12 mouse cellular contexts compared by ENCODE assay signal in genomic region chr14:20081084-20081483, GRCm38 (mm10). TPM values are rescaled to one million over a fixed set of nuclear protein-coding genes. Genes with fewer than 3 reads are reported as not detected.
A peak's percentile ranks its signal among the peaks of the same experiment; 100 is the strongest.
DNase-seq lines count a peak whose midpoint lies in the region; ATAC-seq and TF ChIP-seq lines count a peak whose summit lies in the region.
"Had no signal": no experiment of that assay in that cellular context is flagged by ENCODE, and none has a peak within 500 bp of the region (broad histone marks: within the 10 kb centered on the region; RNA-seq: fewer than 3 reads in every experiment).

No protein-coding gene starts in this region.

- peak overlapping the region; percentile 98 for H3K4me3 ChIP-seq in testis, adult 2 months (ENCODE audit: control insufficient read depth, low read depth, low read length)
- H3K4me3 ChIP-seq in intestine, embryonic 14.5 days (ENCODE audit: low read depth, low read length), result no peak overlapping the region
- no peak overlapping the region for H3K4me3 ChIP-seq in liver, embryonic 15.5 days (replicated peaks)
- H3K4me3 ChIP-seq in neural tube, embryonic 15.5 days (replicated peaks), result no peak overlapping the region
- H3K4me3 ChIP-seq in layer of hippocampus, adult 2 months, result no peak overlapping the region
- H3K4me3 ChIP-seq: midbrain, embryonic 12.5 days had no signal

- H3K4me1 ChIP-seq in testis, adult 2 months (ENCODE audit: control insufficient read depth, insufficient read depth, low read length), result peaks cover 3% of the 10 kb centered on the region
- H3K4me1 ChIP-seq in intestine, embryonic 14.5 days (replicated peaks; ENCODE audit: control insufficient read depth, insufficient read depth, low read length), result peaks cover 8% of the 10 kb centered on the region; the same call in 1 of the 2 replicates
- peaks cover 37% of the 10 kb centered on the region for H3K4me1 ChIP-seq in liver, embryonic 15.5 days (replicated peaks)
- peaks cover 21% of the 10 kb centered on the region for H3K4me1 ChIP-seq in neural tube, embryonic 15.5 days

- H3K9me3 ChIP-seq in intestine, embryonic 14.5 days (ENCODE audit: control insufficient read depth, low read length), result no peaks in the 10 kb centered on the region
- no peaks in the 10 kb centered on the region for H3K9me3 ChIP-seq in liver, embryonic 15.5 days (replicated peaks)
- no peaks in the 10 kb centered on the region for H3K9me3 ChIP-seq in neural tube, embryonic 15.5 days (replicated peaks)
- H3K9me3 ChIP-seq: midbrain, embryonic 12.5 days had no signal

- no peak for DNase-seq in testis, postnatal 10 days (ENCODE audit: low spot score)
- no peak for DNase-seq in intestine, embryonic 14.5 days (ENCODE audit: low spot score)
- DNase-seq in thymus, adult 18-20 months, result no peak
- no peak for DNase-seq in layer of hippocampus, adult 2 months (ENCODE audit: low spot score in 2 of 2)
- DNase-seq: kidney, postnatal 14 days; lung, embryonic 14.5 days; right cerebral cortex, postnatal 14 days had no signal

- no peak overlapping the region for H3K4me2 ChIP-seq in intestine, embryonic 14.5 days (ENCODE audit: low read length)
- H3K4me2 ChIP-seq in liver, embryonic 15.5 days, result no peak overlapping the region
- no peak overlapping the region for H3K4me2 ChIP-seq in neural tube, embryonic 15.5 days

- no peak for TF ChIP-seq POLR2A in testis, adult 2 months (IDR thresholded peaks at IDR 0.05; ENCODE audit: control insufficient read depth, low read depth, low read length)

- H3K27me3 ChIP-seq in testis, adult 2 months (ENCODE audit: control insufficient read depth, insufficient read depth, low read length), result no peaks in the 10 kb centered on the region
- H3K27me3 ChIP-seq in intestine, embryonic 14.5 days (replicated peaks; ENCODE audit: control insufficient read depth, insufficient read depth, low read length), result no peaks in the 10 kb centered on the region
- no peaks in the 10 kb centered on the region for H3K27me3 ChIP-seq in liver, embryonic 15.5 days
- no peaks in the 10 kb centered on the region for H3K27me3 ChIP-seq in neural tube, embryonic 15.5 days (replicated peaks)
- H3K27me3 ChIP-seq: midbrain, embryonic 12.5 days had no signal

- H3K9ac ChIP-seq in intestine, embryonic 14.5 days (ENCODE audit: low read length), result no peak overlapping the region
- no peak overlapping the region for H3K9ac ChIP-seq in liver, embryonic 15.5 days
- no peak overlapping the region for H3K9ac ChIP-seq in neural tube, embryonic 15.5 days (replicated peaks)
- H3K9ac ChIP-seq: lung, embryonic 14.5 days; midbrain, embryonic 12.5 days had no signal

- H3K36me3 ChIP-seq in testis, adult 2 months (ENCODE audit: control insufficient read depth, insufficient read depth, low read length), result peaks cover 6% of the 10 kb centered on the region
- no peaks in the 10 kb centered on the region for H3K36me3 ChIP-seq in intestine, embryonic 14.5 days (ENCODE audit: control insufficient read depth, insufficient read depth, low read length)
- H3K36me3 ChIP-seq in liver, embryonic 15.5 days (replicated peaks), result no peaks in the 10 kb centered on the region
- H3K36me3 ChIP-seq in neural tube, embryonic 15.5 days, result no peaks in the 10 kb centered on the region

- 52% methylated on average over 1 of the region's 1 CpGs for WGBS in intestine, embryonic 14.5 days
- 47% methylated on average over 1 of the region's 1 CpGs for WGBS in liver, embryonic 15.5 days (ENCODE audit: insufficient replicate concordance)
- 86% methylated on average over 1 of the region's 1 CpGs for WGBS in neural tube, embryonic 15.5 days

- peak overlapping the region; percentile 13; the same call in 1 of the 2 replicates for H3K27ac ChIP-seq in testis, adult 2 months (ENCODE audit: control insufficient read depth, insufficient read depth, low read depth, low read length)
- peak overlapping the region; percentile 22; the same call in 1 of the 2 replicates for H3K27ac ChIP-seq in intestine, embryonic 14.5 days (ENCODE audit: low read depth)
- peak overlapping the region; percentile 90 for H3K27ac ChIP-seq in liver, embryonic 15.5 days (replicated peaks)
- no peak overlapping the region for H3K27ac ChIP-seq in neural tube, embryonic 15.5 days (replicated peaks)
- H3K27ac ChIP-seq in layer of hippocampus, adult 2 months, result no peak overlapping the region
- H3K27ac ChIP-seq: midbrain, embryonic 12.5 days had no signal

- TF ChIP-seq CTCF in testis, adult 2 months (IDR thresholded peaks at IDR 0.05; ENCODE audit: control insufficient read depth, insufficient read depth, insufficient replicate concordance, low read depth, low read length), result no peak
- TF ChIP-seq CTCF in layer of hippocampus, adult 2 months (conservative IDR thresholded peaks at IDR 0.05), result no peak

- no peak for ATAC-seq in intestine, embryonic 14.5 days (replicated peaks; ENCODE audit: low FRiP score, low TSS enrichment, low read depth)
- no peak for ATAC-seq in liver, embryonic 15.5 days (ENCODE audit: insufficient read depth)
- no peak for ATAC-seq in neural tube, embryonic 15.5 days (ENCODE audit: low FRiP score)
- ATAC-seq: activated CD4-positive, CD25-positive, alpha-beta regulatory T cell, adult 4 months had no signal

RNA-seq across cellular contexts. Expression of gene Saysd1, which starts 57.2 kb away (rescaled TPM):
- 220 and 227 TPM in 2 replicates for polyA plus RNA-seq in testis, adult 2 months (2012; rRNA removed)
- polyA plus RNA-seq in intestine, embryonic 14.5 days (2014; fragmentation: Nextera tagmentation; extraction: Ambion mirVana), result 13.1 and 13.7 TPM in 2 replicates
- polyA plus RNA-seq in liver, embryonic 15.5 days (2015; fragmentation: Nextera tagmentation; extraction: Ambion mirVana), result 3.8 and 4.1 TPM in 2 replicates
- 11.3 and 11.9 TPM in 2 replicates for polyA plus RNA-seq in neural tube, embryonic 15.5 days (2015; fragmentation: Nextera tagmentation; extraction: Ambion mirVana)
- total RNA-seq in layer of hippocampus, adult 2 months (2021), result 1 to 10 TPM; 4.8 to 5.2 TPM

Comparison
In these comparisons a context has a peak if more than half of its experiments do, and no peak if none do; other contexts are left out.
1. H3K27ac ChIP-seq: peak in testis, adult 2 months (single experiment), intestine, embryonic 14.5 days (single experiment) and liver, embryonic 15.5 days (single experiment); none in neural tube, embryonic 15.5 days (single experiment) and layer of hippocampus, adult 2 months (single experiment).
2. RNA of gene Saysd1, which starts 57.2 kb away (polyA plus RNA-seq): 220 to 227 TPM in testis, adult 2 months; 13.1 to 13.7 TPM in intestine, embryonic 14.5 days, 11.3 to 11.9 TPM in neural tube, embryonic 15.5 days and 3.8 to 4.1 TPM in liver, embryonic 15.5 days; every median in the first group is over 10 times any median in the second.